Mouse (Mus musculus) cortical plate, adult 2 months (tissue): Measurements from ENCODE around the gene Klk13.
"Not testable (repeated sequence)": the region's sequence is repeated elsewhere in the genome, so short reads cannot be mapped to it uniquely, and the experiment has no call there.

Experiments
- CTCF ChIP-seq: fragments of 200-500 bp; IDR thresholded peaks from 2 replicates; pipeline ENCODE4 v1.5.1; 2011; ENCODE audit warnings: mild to moderate bottlenecking, control low read depth, low read length; ENCODE audit not compliant: insufficient read depth; ENCODE audit errors: extremely low read depth
- POLR2A ChIP-seq: fragments of 200-500 bp; IDR thresholded peaks from 2 replicates; pipeline ENCODE4 v1.6.1; 2011; ENCODE audit warnings: mild to moderate bottlenecking, low read length, control low read depth; ENCODE audit not compliant: insufficient read depth; ENCODE audit errors: extremely low read depth

GRCm38 (mm10) chr7:43667221-43667620 lies 45.1 kb upstream of the Klk13 start:
- TF ChIP-seq CTCF, POLR2A: not testable (repeated sequence)
